Mouse (Mus musculus): Measurements from ENCODE around the gene Reps1. TPM values are rescaled to one million over a fixed set of nuclear protein-coding genes. Genes with fewer than 3 reads are reported as not detected.

The Reps1 gene
- total RNA-seq, 2 experiments from 2014 or later, result 82.6 to 92.7 TPM

- peak overlapping the region; percentile 88 for H3K27ac ChIP-seq
- no peak for DNase-seq (ENCODE audit: low spot score in 2 of 2)
- H3K4me3 ChIP-seq, result no peak overlapping the region
- TF ChIP-seq CTCF (conservative IDR thresholded peaks at IDR 0.05), result no peak
Measured at GRCm38 (mm10) chr10:18069576-18069975, 13.9 kb downstream of the Reps1 start.

GRCm38 (mm10) chr10:18070144-18070543 is 14.5 kb downstream of the Reps1 start:
- no peak for TF ChIP-seq CTCF (conservative IDR thresholded peaks at IDR 0.05)
- H3K4me3 ChIP-seq, result no peak overlapping the region
- peak overlapping the region; percentile 88 for H3K27ac ChIP-seq
- peak; percentile 67 to 81 for DNase-seq (ENCODE audit: low spot score in 2 of 2)

GRCm38 (mm10) chr10:18070616-18071015 is 15.0 kb downstream of the Reps1 start:
- no peak for TF ChIP-seq CTCF (conservative IDR thresholded peaks at IDR 0.05)
- H3K27ac ChIP-seq, result peak overlapping the region; percentile 88
- no peak overlapping the region for H3K4me3 ChIP-seq
- no peak for DNase-seq (ENCODE audit: low spot score in 2 of 2)

GRCm38 (mm10) chr10:18072871-18073270 is 17.2 kb downstream of the Reps1 start:
- Histone ChIP-seq H3K4me3 (no peak overlapping the region), H3K27ac (peak overlapping the region; percentile 33; the same call in 1 of the 2 replicates)
- no peak for TF ChIP-seq CTCF (conservative IDR thresholded peaks at IDR 0.05)
- no peak for DNase-seq (ENCODE audit: low spot score in 2 of 2)

GRCm38 (mm10) chr10:18074383-18075075 is 18.9 kb downstream of the Reps1 start:
- Histone ChIP-seq H3K4me3 (no peak overlapping the region), H3K27ac (no peak overlapping the region)
- TF ChIP-seq CTCF (conservative IDR thresholded peaks at IDR 0.05), result no peak
- DNase-seq (ENCODE audit: low spot score in 2 of 2), result no peak

- DNase-seq (ENCODE audit: low spot score in 2 of 2), result no peak
- Histone ChIP-seq H3K27ac (no peak overlapping the region), H3K4me3 (no peak overlapping the region)
- no peak for TF ChIP-seq CTCF (conservative IDR thresholded peaks at IDR 0.05)
Measured at GRCm38 (mm10) chr10:18075845-18076244, 20.2 kb downstream of the Reps1 start.

GRCm38 (mm10) chr10:18081536-18081935 is 25.9 kb downstream of the Reps1 start:
- no peak for TF ChIP-seq CTCF (conservative IDR thresholded peaks at IDR 0.05)
- DNase-seq (ENCODE audit: low spot score in 2 of 2), result no peak
- H3K27ac ChIP-seq, result no peak overlapping the region
- H3K4me3 ChIP-seq, result no peak overlapping the region

GRCm38 (mm10) chr10:18082772-18083171 is 27.1 kb downstream of the Reps1 start:
- no peak for DNase-seq (ENCODE audit: low spot score in 2 of 2)

GRCm38 (mm10) chr10:18090691-18091090 is 35.0 kb downstream of the Reps1 start:
- no peak overlapping the region for H3K4me3 ChIP-seq
- no peak for DNase-seq (ENCODE audit: low spot score in 2 of 2)
- no peak for TF ChIP-seq CTCF (conservative IDR thresholded peaks at IDR 0.05)
- no peak overlapping the region for H3K27ac ChIP-seq

More at GRCm38 (mm10) chr10:18082772-18083171, 27.1 kb downstream of the Reps1 start:
- no peak for TF ChIP-seq CTCF (conservative IDR thresholded peaks at IDR 0.05)
- Histone ChIP-seq H3K27ac (no peak overlapping the region), H3K4me3 (no peak overlapping the region)

GRCm38 (mm10) chr10:18102166-18102565 is 46.5 kb downstream of the Reps1 start:
- TF ChIP-seq CTCF (conservative IDR thresholded peaks at IDR 0.05), result peak; percentile 43; the same call in 1 of the 2 replicates
- Histone ChIP-seq H3K4me3 (no peak overlapping the region), H3K27ac (peak overlapping the region; percentile 1)
- DNase-seq (ENCODE audit: low spot score in 2 of 2), result peak in 1 of 2 experiments; percentile 24

- TF ChIP-seq CTCF (conservative IDR thresholded peaks at IDR 0.05), result peak; percentile 72
- Histone ChIP-seq H3K4me3 (no peak overlapping the region), H3K27ac (no peak overlapping the region)
- no peak for DNase-seq (ENCODE audit: low spot score in 2 of 2)
Measured at GRCm38 (mm10) chr10:18107471-18107870, 51.8 kb downstream of the Reps1 start.

GRCm38 (mm10) chr10:18110940-18111339 is 55.3 kb downstream of the Reps1 start:
- H3K4me3 ChIP-seq, result no peak overlapping the region
- no peak overlapping the region for H3K27ac ChIP-seq
- no peak for DNase-seq (ENCODE audit: low spot score in 2 of 2)
- TF ChIP-seq CTCF (conservative IDR thresholded peaks at IDR 0.05), result no peak

GRCm38 (mm10) chr10:18113473-18114093 is 57.9 kb downstream of the Reps1 start:
- no peak for TF ChIP-seq CTCF (conservative IDR thresholded peaks at IDR 0.05)
- no peak overlapping the region for H3K4me3 ChIP-seq
- H3K27ac ChIP-seq, result no peak overlapping the region
- no peak for DNase-seq (ENCODE audit: low spot score in 2 of 2)

GRCm38 (mm10) chr10:18118336-18118735 is 62.7 kb downstream of the Reps1 start:
- no peak for DNase-seq (ENCODE audit: low spot score in 2 of 2)

More at GRCm38 (mm10) chr10:18118336-18118735, 62.7 kb downstream of the Reps1 start:
- no peak for TF ChIP-seq CTCF (conservative IDR thresholded peaks at IDR 0.05)
- Histone ChIP-seq H3K27ac (no peak overlapping the region), H3K4me3 (no peak overlapping the region)
